Mouse (Mus musculus) inflammation-experienced regulatory T-cells (primary cell): ENCODE measurements around the gene Sfxn2. TPM values are rescaled to one million over a fixed set of nuclear protein-coding genes. Genes with fewer than 3 reads are reported as not detected.

Source experiments
- polyA plus RNA-seq, 2 experiments: library from polyadenylated mRNA; unstranded; fragments of 100-300 nt; shearing (Covaris generic); gene quantifications; one replicate each; pipeline ENCODE4 v1.2.1; 2017

Sfxn2 gene
- 10 to 100 TPM; 12.5 to 19.6 TPM for polyA plus RNA-seq

DNA sequence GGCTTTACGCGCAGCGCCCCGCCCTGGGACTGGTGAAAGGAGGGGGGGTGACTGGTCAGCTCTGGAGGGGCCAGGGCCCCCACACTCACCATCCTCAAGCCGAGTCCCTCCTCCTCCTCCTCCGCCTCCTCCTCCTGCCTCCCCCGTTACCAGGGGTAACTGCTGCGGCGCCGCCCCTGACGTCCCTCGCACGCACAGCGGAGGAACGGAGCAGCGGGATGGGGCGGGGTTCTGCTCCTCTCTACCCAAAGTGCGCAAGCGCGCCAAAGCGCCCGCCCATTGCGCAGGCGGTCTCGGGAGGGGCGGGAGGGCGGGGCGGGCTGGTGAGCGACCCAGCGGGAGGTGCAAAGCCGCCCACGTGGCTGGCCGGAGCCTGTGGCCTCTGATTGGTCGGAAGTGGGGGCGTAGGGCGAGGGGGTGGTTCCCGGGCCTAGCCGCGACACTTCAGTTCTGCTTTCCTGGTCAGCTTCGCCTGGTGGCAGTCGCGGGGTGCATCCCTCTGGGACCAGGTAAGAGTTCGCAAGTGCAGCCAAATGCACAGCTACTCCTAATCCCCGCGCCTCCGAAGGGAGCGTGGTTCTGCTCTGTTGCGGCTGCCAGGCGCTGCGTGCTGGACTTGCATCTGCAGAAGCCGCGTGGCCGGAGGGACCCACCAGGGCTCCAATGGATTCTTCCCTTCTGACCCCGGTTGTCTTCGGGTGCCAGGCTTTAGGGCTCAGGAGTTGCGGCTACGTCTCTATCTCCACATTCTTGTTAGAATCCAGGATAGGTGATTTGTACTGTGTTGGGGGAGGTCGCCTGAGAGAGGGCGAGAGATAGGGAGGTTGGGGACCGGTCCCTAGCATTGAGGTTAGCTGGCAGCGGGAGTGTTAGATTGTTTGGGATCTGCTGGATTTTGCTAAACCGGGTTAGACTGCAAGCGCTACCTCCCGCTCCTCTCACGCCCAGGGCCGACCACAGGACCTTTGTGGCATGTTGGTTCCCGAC lies at the start of gene Sfxn2, which contains the start of gene Arl3:
Sfxn2 (plus strand) TSS at position 415 of the 987 bp plus-strand sequence.
Arl3 (minus strand) TSS at position 248 of the 987 bp plus-strand sequence.

DNA sequence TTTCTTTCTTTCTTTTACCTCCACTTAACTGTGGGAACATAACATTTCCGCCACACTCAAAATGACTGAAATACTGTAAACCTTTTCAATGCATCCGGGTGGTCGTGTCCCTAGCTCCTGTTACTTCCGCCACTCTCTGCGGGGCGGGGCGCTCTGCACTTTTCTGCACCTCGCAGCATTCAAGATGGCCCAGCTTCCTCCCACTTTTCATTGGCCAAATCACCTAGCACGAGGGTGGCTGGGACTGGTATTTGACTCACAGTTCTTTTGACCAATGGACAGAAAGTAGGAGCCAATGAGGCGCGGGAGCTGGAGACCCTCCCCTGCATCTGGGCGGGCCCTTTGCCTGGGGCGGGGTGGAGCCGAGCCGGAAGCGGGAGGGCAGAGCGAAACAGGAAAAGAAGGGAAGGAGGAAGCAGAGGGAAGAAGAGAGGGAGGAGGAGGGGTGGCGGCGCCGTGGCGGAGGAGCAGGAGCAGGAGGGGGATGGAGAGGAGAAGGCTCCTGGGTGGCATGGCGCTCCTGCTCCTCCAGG lies 25.6 kb downstream of the Sfxn2 start, which contains the start of gene Wbp1l:
Wbp1l (plus strand) TSS at position 365 of the 533 bp plus-strand sequence.

Other genes with a start within 250 kb of the Sfxn2 start
- gene Psd, start 246.2 kb upstream of the Sfxn2 start, polyA plus RNA-seq: 1 to 10 TPM; 4.2 to 7.8 TPM
- gene Fbxl15, start 245.2 kb upstream of the Sfxn2 start, polyA plus RNA-seq: 10 to 100 TPM; 15.7 to 16.8 TPM
- gene Cuedc2, start 234.7 kb upstream of the Sfxn2 start, polyA plus RNA-seq: 10 to 100 TPM; 32.0 to 45.8 TPM
- 1 to 10 TPM; 6.5 to 8.3 TPM for gene Mfsd13a, start 232.2 kb upstream of the Sfxn2 start, polyA plus RNA-seq
- under 1 TPM; 0.21 to 0.57 TPM for gene 2310034G01Rik, start 223.1 kb upstream of the Sfxn2 start, polyA plus RNA-seq
- 100 to 1,000 TPM in 1 of 2 experiments, 10 to 100 TPM in 1; 88.7 to 102 TPM for gene Actr1a, start 177.6 kb upstream of the Sfxn2 start, polyA plus RNA-seq
- 10 to 100 TPM; 31.7 to 44.7 TPM for gene Sufu, start 176.5 kb upstream of the Sfxn2 start, polyA plus RNA-seq
- 100 to 1,000 TPM; 135 to 144 TPM for gene Trim8, start 71.7 kb upstream of the Sfxn2 start, polyA plus RNA-seq
- 10 to 100 TPM; 17.6 to 25.9 TPM for gene Arl3, start 167 bp upstream of the Sfxn2 start, polyA plus RNA-seq
- gene Wbp1l, start 25.7 kb downstream of the Sfxn2 start, polyA plus RNA-seq: 10 to 100 TPM; 57.8 to 68.5 TPM
- gene Cyp17a1, start 99.8 kb downstream of the Sfxn2 start, polyA plus RNA-seq: under 1 TPM; 0.10 to 0.92 TPM
- gene Borcs7, start 116.5 kb downstream of the Sfxn2 start, polyA plus RNA-seq: 1 to 10 TPM; 4.0 to 5.0 TPM
- gene As3mt, start 134.1 kb downstream of the Sfxn2 start, polyA plus RNA-seq: 10 to 100 TPM in 1 of 2 experiments, 1 to 10 TPM in 1; 8.2 to 13.5 TPM
- 1 to 10 TPM; 4.4 to 4.8 TPM for gene Cnnm2, start 188.2 kb downstream of the Sfxn2 start, polyA plus RNA-seq